Mouse (Mus musculus): ENCODE results near the gene Entr1. TPM values are rescaled to one million over a fixed set of nuclear protein-coding genes. Genes with fewer than 3 reads are reported as not detected.
A peak's percentile ranks its signal among the peaks of the same experiment; 100 is the strongest.

Gene Entr1
- polyA plus RNA-seq, 1 experiment from 2014 or later = 86.0 TPM

GRCm38 (mm10) chr2:26356678-26357077, 32.4 kb downstream of the Entr1 start:
- H3K4me2 ChIP-seq (ENCODE audit: low read depth, low read length) = no peak overlapping the region
- no peak for ATAC-seq (replicated peaks; ENCODE audit: extremely low read depth, insufficient read depth, low FRiP score)
- no peak overlapping the region for H3K4me3 ChIP-seq (ENCODE audit: low read length)
- 70% methylated on average over 7 of the region's 7 CpGs for WGBS
- H3K36me3 ChIP-seq (ENCODE audit: control insufficient read depth, insufficient read depth) = no peaks in the 10 kb centered on the region
- H3K27me3 ChIP-seq (ENCODE audit: control insufficient read depth, insufficient read depth, low read length) = no peaks in the 10 kb centered on the region
- H3K4me1 ChIP-seq (ENCODE audit: control insufficient read depth, insufficient read depth, low read length) = peaks cover 9% of the 10 kb centered on the region
- no peak overlapping the region for H3K9ac ChIP-seq (ENCODE audit: low read length)
- no peak overlapping the region for H3K27ac ChIP-seq (ENCODE audit: low read length)
- no peaks in the 10 kb centered on the region for H3K9me3 ChIP-seq (replicated peaks; ENCODE audit: control insufficient read depth, low read length)

GRCm38 (mm10) chr2:26356231-26356630, 32.9 kb downstream of the Entr1 start:
- H3K27me3 ChIP-seq (ENCODE audit: control insufficient read depth, insufficient read depth, low read length) = no peaks in the 10 kb centered on the region
- peaks cover 10% of the 10 kb centered on the region for H3K4me1 ChIP-seq (ENCODE audit: control insufficient read depth, insufficient read depth, low read length)
- H3K27ac ChIP-seq (ENCODE audit: low read length) = no peak overlapping the region
- no peaks in the 10 kb centered on the region for H3K9me3 ChIP-seq (replicated peaks; ENCODE audit: control insufficient read depth, low read length)
- H3K4me2 ChIP-seq (ENCODE audit: low read depth, low read length) = no peak overlapping the region
- ATAC-seq (replicated peaks; ENCODE audit: extremely low read depth, insufficient read depth, low FRiP score) = no peak
- no peak overlapping the region for H3K4me3 ChIP-seq (ENCODE audit: low read length)
- 76% methylated on average over 4 of the region's 4 CpGs for WGBS
- no peak overlapping the region for H3K9ac ChIP-seq (ENCODE audit: low read length)
- no peaks in the 10 kb centered on the region for H3K36me3 ChIP-seq (ENCODE audit: control insufficient read depth, insufficient read depth)

GRCm38 (mm10) chr2:26354401-26354800, 34.7 kb downstream of the Entr1 start:
- H3K9me3 ChIP-seq (replicated peaks; ENCODE audit: control insufficient read depth, low read length) = no peaks in the 10 kb centered on the region
- no peak overlapping the region for H3K27ac ChIP-seq (ENCODE audit: low read length)
- H3K9ac ChIP-seq (ENCODE audit: low read length) = no peak overlapping the region
- peaks cover 17% of the 10 kb centered on the region for H3K4me1 ChIP-seq (ENCODE audit: control insufficient read depth, insufficient read depth, low read length)
- 88% methylated on average over 4 of the region's 4 CpGs for WGBS
- no peak overlapping the region for H3K4me3 ChIP-seq (ENCODE audit: low read length)
- no peak for ATAC-seq (replicated peaks; ENCODE audit: extremely low read depth, insufficient read depth, low FRiP score)
- peaks cover 5% of the 10 kb centered on the region for H3K36me3 ChIP-seq (ENCODE audit: control insufficient read depth, insufficient read depth)
- no peaks in the 10 kb centered on the region for H3K27me3 ChIP-seq (ENCODE audit: control insufficient read depth, insufficient read depth, low read length)
- H3K4me2 ChIP-seq (ENCODE audit: low read depth, low read length) = no peak overlapping the region

GRCm38 (mm10) chr2:26353066-26353980, 35.8 kb downstream of the Entr1 start:
- WGBS = 82% methylated on average over 11 of the region's 11 CpGs
- H3K9ac ChIP-seq (ENCODE audit: low read length) = peak overlapping the region; percentile 93

GRCm38 (mm10) chr2:26352291-26352910, 36.7 kb downstream of the Entr1 start:
- H3K4me3 ChIP-seq (ENCODE audit: low read length) = peak overlapping the region; percentile 89
- WGBS = 4% methylated on average over 36 of the region's 36 CpGs
- 0 out of 2 replicates have a peak, but pooled peaks have one; percentile 6 for ATAC-seq (replicated peaks; ENCODE audit: extremely low read depth, insufficient read depth, low FRiP score)
- no peaks in the 10 kb centered on the region for H3K9me3 ChIP-seq (replicated peaks; ENCODE audit: control insufficient read depth, low read length)
- peak overlapping the region; percentile 47 for H3K27ac ChIP-seq (ENCODE audit: low read length)
- H3K4me1 ChIP-seq (ENCODE audit: control insufficient read depth, insufficient read depth, low read length) = peaks cover 19% of the 10 kb centered on the region
- H3K4me2 ChIP-seq (ENCODE audit: low read depth, low read length) = peak overlapping the region; percentile 99
- no peaks in the 10 kb centered on the region for H3K27me3 ChIP-seq (ENCODE audit: control insufficient read depth, insufficient read depth, low read length)
- peaks cover 9% of the 10 kb centered on the region for H3K36me3 ChIP-seq (ENCODE audit: control insufficient read depth, insufficient read depth)
- peak overlapping the region; percentile 93 for H3K9ac ChIP-seq (ENCODE audit: low read length)

More at GRCm38 (mm10) chr2:26353066-26353980, 35.8 kb downstream of the Entr1 start:
- H3K27me3 ChIP-seq (ENCODE audit: control insufficient read depth, insufficient read depth, low read length) = no peaks in the 10 kb centered on the region
- peak overlapping the region; percentile 99 for H3K4me2 ChIP-seq (ENCODE audit: low read depth, low read length)
- H3K36me3 ChIP-seq (ENCODE audit: control insufficient read depth, insufficient read depth) = peaks cover 9% of the 10 kb centered on the region
- peaks cover 19% of the 10 kb centered on the region for H3K4me1 ChIP-seq (ENCODE audit: control insufficient read depth, insufficient read depth, low read length)
- 0 out of 2 replicates have a peak overlapping the region, but pooled peaks have one; percentile 89 for H3K4me3 ChIP-seq (ENCODE audit: low read length)
- H3K27ac ChIP-seq (ENCODE audit: low read length) = no peak overlapping the region
- no peaks in the 10 kb centered on the region for H3K9me3 ChIP-seq (replicated peaks; ENCODE audit: control insufficient read depth, low read length)
- no peak for ATAC-seq (replicated peaks; ENCODE audit: extremely low read depth, insufficient read depth, low FRiP score)

- H3K27ac ChIP-seq (ENCODE audit: low read length) = peak within 1 kb of the TSS; percentile 84
- H3K4me1 ChIP-seq (ENCODE audit: control insufficient read depth, insufficient read depth, low read length) = peaks cover 19% of the 10 kb centered on the region
- H3K36me3 ChIP-seq (ENCODE audit: control insufficient read depth, insufficient read depth) = peaks cover 9% of the 10 kb centered on the region
- peak within 1 kb of the TSS; percentile 97 for H3K9ac ChIP-seq (ENCODE audit: low read length)
- no peaks in the 10 kb centered on the region for H3K9me3 ChIP-seq (replicated peaks; ENCODE audit: control insufficient read depth, low read length)
- H3K4me3 ChIP-seq (ENCODE audit: low read length) = peak within 1 kb of the TSS; percentile 89
- H3K4me2 ChIP-seq (ENCODE audit: low read depth, low read length) = peak within 1 kb of the TSS; percentile 99
- peak; percentile 82 for ATAC-seq (replicated peaks; ENCODE audit: extremely low read depth, insufficient read depth, low FRiP score)
- H3K27me3 ChIP-seq (ENCODE audit: control insufficient read depth, insufficient read depth, low read length) = no peaks in the 10 kb centered on the region
- 2% methylated on average over 62 of the region's 62 CpGs for WGBS
Observed at GRCm38 (mm10) chr2:26351358-26352290, 37.5 kb downstream of the Entr1 start, which contains the start of gene Dnlz. Gene Dnlz, minus strand, starts transcription at chr2:26352110.

- Histone ChIP-seq H3K27ac (ENCODE audit: low read length) (peak overlapping the region; percentile 49), H3K27me3 (ENCODE audit: control insufficient read depth, insufficient read depth, low read length) (no peaks in the 10 kb centered on the region), H3K4me2 (ENCODE audit: low read depth, low read length) (no peak overlapping the region), H3K4me1 (ENCODE audit: control insufficient read depth, insufficient read depth, low read length) (peaks cover 24% of the 10 kb centered on the region), H3K36me3 (ENCODE audit: control insufficient read depth, insufficient read depth) (peaks cover 27% of the 10 kb centered on the region), H3K9me3 (replicated peaks; ENCODE audit: control insufficient read depth, low read length) (no peaks in the 10 kb centered on the region), H3K4me3 (ENCODE audit: low read length) (no peak overlapping the region), H3K9ac (ENCODE audit: low read length) (no peak overlapping the region)
- ATAC-seq (replicated peaks; ENCODE audit: extremely low read depth, insufficient read depth, low FRiP score) = no peak
- WGBS = 54% methylated on average over 6 of the region's 6 CpGs
Observed at GRCm38 (mm10) chr2:26348241-26348640, 40.9 kb downstream of the Entr1 start.

GRCm38 (mm10) chr2:26342609-26343490, 46.3 kb downstream of the Entr1 start:
- peaks cover 48% of the 10 kb centered on the region for H3K4me1 ChIP-seq (ENCODE audit: control insufficient read depth, insufficient read depth, low read length)
- WGBS = 48% methylated on average over 11 of the region's 11 CpGs
- H3K4me2 ChIP-seq (ENCODE audit: low read depth, low read length) = peak overlapping the region; percentile 74
- no peaks in the 10 kb centered on the region for H3K27me3 ChIP-seq (ENCODE audit: control insufficient read depth, insufficient read depth, low read length)
- H3K9ac ChIP-seq (ENCODE audit: low read length) = peak overlapping the region; percentile 32
- H3K4me3 ChIP-seq (ENCODE audit: low read length) = no peak overlapping the region
- ATAC-seq (replicated peaks; ENCODE audit: extremely low read depth, insufficient read depth, low FRiP score) = no peak
- H3K36me3 ChIP-seq (ENCODE audit: control insufficient read depth, insufficient read depth) = peaks cover 20% of the 10 kb centered on the region
- H3K9me3 ChIP-seq (replicated peaks; ENCODE audit: control insufficient read depth, low read length) = no peaks in the 10 kb centered on the region
- peak overlapping the region; percentile 98 for H3K27ac ChIP-seq (ENCODE audit: low read length)
